Mouse (Mus musculus) MEL (cell line): ENCODE results near the gene Mmel1. TPM values are rescaled to one million over a fixed set of nuclear protein-coding genes. Genes with fewer than 3 reads are reported as not detected.

Source experiments
- DNase-seq: peaks from one replicate; pipeline ENCODE4 v3.0.0; 2011; ENCODE audit warnings: low read depth, low spot score
- H3K27ac ChIP-seq: 2 replicates; pipeline ENCODE4 v1.5.1; 2012; ENCODE audit warnings: low read depth, mild to moderate bottlenecking, control low read depth, low read length, moderate library complexity; ENCODE audit not compliant: control insufficient read depth
- H3K27me3 ChIP-seq, 2 experiments: fragments of 150-350 bp in 1 of 2; sonication (generic) in 1 of 2; 2 replicates each; pipeline ENCODE4 v1.6.1; 2012; ENCODE audit warnings: low read length in 2 of 2, mild to moderate bottlenecking in 2 of 2, improper control_type of control experiment in 1 of 2, moderate library complexity in 1 of 2; ENCODE audit not compliant: insufficient read depth in 2 of 2, control insufficient read depth in 1 of 2
- H3K36me3 ChIP-seq, 2 experiments: 2 replicates each; pipeline ENCODE4 v1.6.1; 2012 to 2014; ENCODE audit warnings: low read length in 2 of 2, improper control_type of control experiment in 1 of 2, inconsistent platforms in 1 of 2, mild to moderate bottlenecking in 1 of 2; ENCODE audit not compliant: insufficient read depth in 2 of 2, control insufficient read depth in 1 of 2
- H3K4me1 ChIP-seq, 2 experiments: fragments of 150-350 bp in 1 of 2; sonication (generic) in 1 of 2; 2 replicates each; pipeline ENCODE4 v1.6.1; 2012; ENCODE audit warnings: low read length in 2 of 2, improper control_type of control experiment in 1 of 2, mild to moderate bottlenecking in 1 of 2; ENCODE audit not compliant: insufficient read depth in 2 of 2, control insufficient read depth in 1 of 2
- H3K4me3 ChIP-seq, 2 experiments: fragments of 150-350 bp in 1 of 2; sonication (generic) in 1 of 2; 2 replicates each; pipeline ENCODE4 v1.5.1; 2012; ENCODE audit warnings: low read depth in 2 of 2, low read length in 2 of 2, mild to moderate bottlenecking in 2 of 2, moderate library complexity in 2 of 2, control low read depth in 1 of 2, improper control_type of control experiment in 1 of 2; ENCODE audit not compliant: control insufficient read depth in 1 of 2, insufficient read depth in 1 of 2
- H3K79me2 ChIP-seq: 2 replicates; pipeline ENCODE4 v1.6.1; 2012; ENCODE audit warnings: mild to moderate bottlenecking, low read length, moderate library complexity; ENCODE audit not compliant: control insufficient read depth, poor library complexity, insufficient read depth
- H3K9ac ChIP-seq: 2 replicates; pipeline ENCODE4 v1.6.1; 2012; ENCODE audit warnings: low read depth, mild to moderate bottlenecking, control low read depth, low read length, moderate library complexity; ENCODE audit not compliant: control insufficient read depth, poor library complexity, severe bottlenecking
- H3K9me3 ChIP-seq: fragments of 150-350 bp; sonication (generic); replicated peaks from 2 replicates; pipeline ENCODE4 v1.6.1; 2012; ENCODE audit warnings: mild to moderate bottlenecking, low read length, improper control_type of control experiment, moderate library complexity; ENCODE audit not compliant: insufficient read depth
- BHLHE40 ChIP-seq: IDR thresholded peaks from 2 replicates; pipeline ENCODE4 v1.6.1; 2012; ENCODE audit warnings: low read depth, mild to moderate bottlenecking, inconsistent platforms, low read length, improper control_type of control experiment, borderline replicate concordance
- CHD2 ChIP-seq: IDR thresholded peaks from 2 replicates; pipeline ENCODE4 v1.6.1; 2011; ENCODE audit warnings: low read length, improper control_type of control experiment
- CTCF ChIP-seq, 3 experiments: IDR thresholded peaks in 2 of 3; conservative IDR thresholded peaks in 1 of 3; 2 replicates each; pipeline ENCODE4 v1.5.1; 2011 to 2012; ENCODE audit warnings: low read length in 3 of 3, low read depth in 2 of 3, mild to moderate bottlenecking in 2 of 3, improper control_type of control experiment in 1 of 3, inconsistent platforms in 1 of 3, mixed read lengths in 1 of 3, moderate library complexity in 1 of 3; ENCODE audit not compliant: control insufficient read depth in 1 of 3, insufficient read depth in 1 of 3, poor library complexity in 1 of 3, severe bottlenecking in 1 of 3
- E2F4 ChIP-seq: IDR thresholded peaks from 2 replicates; pipeline ENCODE4 v1.6.1; 2011; ENCODE audit warnings: low read depth, low read length, improper control_type of control experiment, borderline replicate concordance
- ELF1 ChIP-seq: IDR thresholded peaks from 2 replicates; pipeline ENCODE4 v1.6.1; 2014; ENCODE audit warnings: low read depth, mild to moderate bottlenecking, inconsistent platforms, low read length, improper control_type of control experiment, moderate library complexity
- EP300 ChIP-seq, 2 experiments: IDR thresholded peaks; 2 replicates each; pipeline ENCODE4 v1.6.1; 2011; ENCODE audit warnings: improper control_type of control experiment in 2 of 2, low read length in 2 of 2, low read depth in 1 of 2, mild to moderate bottlenecking in 1 of 2
- ETS1 ChIP-seq: IDR thresholded peaks from 2 replicates; pipeline ENCODE4 v1.6.1; 2012; ENCODE audit warnings: low read depth, mild to moderate bottlenecking, inconsistent platforms, low read length, improper control_type of control experiment, moderate library complexity
- GABPA ChIP-seq: IDR thresholded peaks from 2 replicates; pipeline ENCODE4 v1.6.1; 2012; ENCODE audit warnings: low read depth, mild to moderate bottlenecking, inconsistent platforms, low read length, improper control_type of control experiment, moderate library complexity
- JUND ChIP-seq: IDR thresholded peaks from 2 replicates; pipeline ENCODE4 v1.6.1; 2011; ENCODE audit warnings: low read depth, mild to moderate bottlenecking, improper control_type of control experiment, low read length
- MAZ ChIP-seq: IDR thresholded peaks from 2 replicates; pipeline ENCODE4 v1.6.1; 2012; ENCODE audit warnings: low read depth, mild to moderate bottlenecking, inconsistent platforms, low read length, improper control_type of control experiment
- MXI1 ChIP-seq: IDR thresholded peaks from 2 replicates; pipeline ENCODE4 v1.6.1; 2011; ENCODE audit warnings: mild to moderate bottlenecking, low read depth, low read length, improper control_type of control experiment
- MYC ChIP-seq: IDR thresholded peaks from 2 replicates; pipeline ENCODE4 v1.6.1; 2011; ENCODE audit warnings: low read depth, mild to moderate bottlenecking, low read length, improper control_type of control experiment, moderate library complexity
- NELFE ChIP-seq: IDR thresholded peaks from 2 replicates; pipeline ENCODE4 v1.6.1; 2011; ENCODE audit warnings: low read depth, low read length, improper control_type of control experiment
- POLR2A ChIP-seq, 2 experiments: IDR thresholded peaks; 2 replicates each; pipeline ENCODE4 v1.6.1; 2011 to 2012; ENCODE audit warnings: low read length in 2 of 2, mild to moderate bottlenecking in 2 of 2, control low read depth in 1 of 2, improper control_type of control experiment in 1 of 2, low read depth in 1 of 2, moderate library complexity in 1 of 2; ENCODE audit not compliant: control insufficient read depth in 1 of 2, insufficient read depth in 1 of 2, poor library complexity in 1 of 2
- RAD21 ChIP-seq: IDR thresholded peaks from 2 replicates; pipeline ENCODE4 v1.6.1; 2011; ENCODE audit warnings: mild to moderate bottlenecking, low read depth, low read length, improper control_type of control experiment
- RCOR1 ChIP-seq: IDR thresholded peaks from 2 replicates; pipeline ENCODE4 v1.6.1; 2012; ENCODE audit warnings: low read depth, mild to moderate bottlenecking, inconsistent platforms, low read length, improper control_type of control experiment
- SIN3A ChIP-seq: IDR thresholded peaks from 2 replicates; pipeline ENCODE4 v1.6.1; 2012; ENCODE audit warnings: low read length, improper control_type of control experiment, inconsistent platforms
- SMC3 ChIP-seq: IDR thresholded peaks from 2 replicates; pipeline ENCODE4 v1.6.1; 2011; ENCODE audit warnings: low read depth, low read length, improper control_type of control experiment
- TBP ChIP-seq: IDR thresholded peaks from 2 replicates; pipeline ENCODE4 v1.8.0; 2011; ENCODE audit warnings: low read depth, low read length, improper control_type of control experiment
- USF2 ChIP-seq, 2 experiments: IDR thresholded peaks; 2 replicates each; pipeline ENCODE4 v1.6.1; 2011 to 2012; ENCODE audit warnings: improper control_type of control experiment in 2 of 2, low read length in 2 of 2, borderline replicate concordance in 1 of 2, inconsistent platforms in 1 of 2, low read depth in 1 of 2, mild to moderate bottlenecking in 1 of 2; ENCODE audit not compliant: insufficient read depth in 1 of 2
- polyA plus RNA-seq, 2 experiments: library from polyadenylated mRNA; stranded (reverse) in 1 of 2; unstranded in 1 of 2; fragments of >175 nt in 1 of 2; fragments of >200 nt in 1 of 2; gene quantifications; 2 replicates each; pipeline versions ENCODE4 v1.2.1 to v1.2.4; 2012; ENCODE audit warnings: low replicate concordance in 2 of 2, low read depth in 1 of 2; ENCODE audit not compliant: insufficient read length in 2 of 2, insufficient read depth in 1 of 2, missing spikeins in 1 of 2
- total RNA-seq: library from RNA; depleted of rRNA; stranded (reverse); fragments of 300-350 nt; gene quantifications from 2 replicates; pipeline ENCODE4 v1.2.3, GENCODE M21; 2012

Gene Mmel1
- total and polyA plus RNA-seq, 3 experiments, result 0.07 to 0.08 TPM; not detected in 1

DNA sequence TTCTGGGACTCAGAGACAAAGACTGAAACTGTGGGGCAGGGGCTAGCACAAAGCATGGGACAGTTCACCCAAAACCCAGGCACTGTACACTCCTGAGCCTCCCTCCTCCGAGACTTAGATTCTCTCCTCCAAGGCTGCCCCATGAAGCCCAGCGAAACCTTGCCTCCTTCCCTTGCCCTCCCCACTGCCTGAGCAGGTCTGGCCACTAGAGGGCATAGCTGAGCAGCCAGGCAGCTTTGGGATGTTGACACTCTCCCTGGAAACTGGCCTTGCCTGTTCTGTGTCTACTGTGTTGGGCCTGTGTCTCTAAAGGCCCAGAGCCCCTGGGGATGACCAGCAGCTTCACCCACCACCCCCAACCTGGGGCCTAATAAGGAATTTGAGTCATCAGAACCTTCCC is 32.2 kb upstream of the Mmel1 start, which contains the start of gene Ttc34:
Gene Ttc34 (plus strand): TSS at position 290 of the 400 bp plus-strand sequence.
- H3K9me3 ChIP-seq, result no peaks in the 10 kb centered on the region

GRCm38 (mm10) chr4:154838741-154839140 is 30.6 kb upstream of the Mmel1 start:
- no peak overlapping the region for H3K4me3 ChIP-seq
- TF ChIP-seq RAD21 (no peak), MXI1 (no peak), ELF1 (no peak), CHD2 (no peak), JUND (no peak), SMC3 (no peak), GABPA (no peak), ETS1 (no peak), EP300 (IDR thresholded peaks at IDR 0.05; ENCODE audit: low read depth in 1 of 2, low read length in 2 of 2) (no peak), SIN3A (no peak), TBP (no peak), NELFE (no peak), CTCF (IDR thresholded peaks at IDR 0.05 in 2 of 3, conservative IDR thresholded peaks at IDR 0.05 in 1 of 3; ENCODE audit: control insufficient read depth in 1 of 3, insufficient read depth in 1 of 3, low read depth in 2 of 3, low read length in 3 of 3, poor library complexity in 1 of 3, severe bottlenecking in 1 of 3) (no peak), BHLHE40 (no peak), E2F4 (no peak), MAZ (no peak), RCOR1 (no peak), USF2 (IDR thresholded peaks at IDR 0.05; ENCODE audit: borderline replicate concordance in 1 of 2, insufficient read depth in 1 of 2, low read depth in 1 of 2, low read length in 2 of 2) (no peak), MYC (no peak), POLR2A (IDR thresholded peaks at IDR 0.05; ENCODE audit: control insufficient read depth in 1 of 2, insufficient read depth in 1 of 2, low read depth in 1 of 2, low read length in 2 of 2, poor library complexity in 1 of 2) (no peak)
- H3K9me3 ChIP-seq, result no peaks in the 10 kb centered on the region
- H3K36me3 ChIP-seq, result no peaks in the 10 kb centered on the region
- no peak overlapping the region for H3K9ac ChIP-seq
- no peak for DNase-seq
- no peaks in the 10 kb centered on the region for H3K27me3 ChIP-seq
- H3K27ac ChIP-seq, result no peak overlapping the region
- H3K79me2 ChIP-seq, result no peaks in the 10 kb centered on the region
- no peaks in the 10 kb centered on the region for H3K4me1 ChIP-seq

More for the DNA sequence above, 32.2 kb upstream of the Mmel1 start, which contains the start of gene Ttc34:
- Histone ChIP-seq H3K9ac (no peak within 1 kb of the TSS), H3K36me3 (no peaks in the 10 kb centered on the region), H3K4me3 (no peak within 1 kb of the TSS), H3K27ac (no peak within 1 kb of the TSS), H3K79me2 (no peaks in the 10 kb centered on the region), H3K4me1 (no peaks in the 10 kb centered on the region), H3K27me3 (no peaks in the 10 kb centered on the region)
- peak; percentile 26 for DNase-seq
- TF ChIP-seq CTCF (IDR thresholded peaks at IDR 0.05 in 2 of 3, conservative IDR thresholded peaks at IDR 0.05 in 1 of 3; ENCODE audit: control insufficient read depth in 1 of 3, insufficient read depth in 1 of 3, low read depth in 2 of 3, low read length in 3 of 3, poor library complexity in 1 of 3, severe bottlenecking in 1 of 3) (peak; percentile 67 to 82 (median 80)), MAZ (no peak), RAD21 (peak; percentile 17; the same call in 1 of the 2 replicates), SMC3 (peak; percentile 53)
